8 mouse cellular contexts compared by ENCODE assay signal in genomic region chr12:84190151-84190820, GRCm38 (mm10). TPM values are rescaled to one million over a fixed set of nuclear protein-coding genes. Genes with fewer than 3 reads are reported as not detected.
DNase-seq lines count a peak whose midpoint lies in the region; ATAC-seq and TF ChIP-seq lines count a peak whose summit lies in the region.

No protein-coding gene starts in this region.

- no peak for TF ChIP-seq POLR2A in embryonic fibroblast, embryonic 13.5 days (IDR thresholded peaks at IDR 0.05; ENCODE audit: low read depth, low read length)

- no peaks in the 10 kb centered on the region for H3K27me3 ChIP-seq in limb, embryonic 11.5 days (ENCODE audit: control insufficient read depth, insufficient read depth, low read length)

- no peaks in the 10 kb centered on the region; the same call in none of the 2 replicates for H3K36me3 ChIP-seq in limb, embryonic 11.5 days (ENCODE audit: control insufficient read depth, insufficient read depth, low read length)

- peaks cover 30% of the 10 kb centered on the region for H3K4me1 ChIP-seq in embryonic fibroblast, embryonic 13.5 days (ENCODE audit: control insufficient read depth, insufficient read depth, low read length)
- peaks cover 54% of the 10 kb centered on the region for H3K4me1 ChIP-seq in limb, embryonic 11.5 days (ENCODE audit: control insufficient read depth, insufficient read depth, low read length)

- H3K4me2 ChIP-seq in limb, embryonic 11.5 days (ENCODE audit: low read depth, severe bottlenecking) = peak overlapping the region; percentile 25; the same call in 1 of the 2 replicates

- no peaks in the 10 kb centered on the region for H3K9me3 ChIP-seq in limb, embryonic 11.5 days (ENCODE audit: control insufficient read depth, low read length)

- no peak for ATAC-seq in limb, embryonic 11.5 days (ENCODE audit: insufficient number of reproducible peaks, low FRiP score, low TSS enrichment, low read depth)

- WGBS in limb, embryonic 11.5 days = 23% methylated on average over 13 of the region's 15 CpGs

- H3K9ac ChIP-seq in limb, embryonic 11.5 days (ENCODE audit: low read length) = no peak overlapping the region

- TF ChIP-seq CTCF in embryonic fibroblast, embryonic 13.5 days (IDR thresholded peaks at IDR 0.05; ENCODE audit: borderline replicate concordance, insufficient read depth, low read length) = no peak

- 0 out of 2 replicates have a peak overlapping the region, but pooled peaks have one; percentile 62 for H3K4me3 ChIP-seq in embryonic fibroblast, embryonic 13.5 days (ENCODE audit: insufficient read depth, low read length)
- H3K4me3 ChIP-seq in limb, embryonic 11.5 days (ENCODE audit: low read depth, low read length) = no peak overlapping the region

- H3K27ac ChIP-seq in embryonic fibroblast, embryonic 13.5 days (ENCODE audit: insufficient read depth, low read length) = peak overlapping the region; percentile 4; the same call in 1 of the 2 replicates
- H3K27ac ChIP-seq in limb, embryonic 11.5 days (replicated peaks; ENCODE audit: low read depth, low read length) = no peak overlapping the region

- peak; percentile 29 for DNase-seq in embryo, embryonic 10.5 days (ENCODE audit: low spot score)
- DNase-seq in embryo, embryonic 11 days = no peak
- DNase-seq in 3134 (ENCODE audit: extremely low read depth, insufficient read length, low spot score) = peak; percentile 60
- no peak for DNase-seq in limb, embryonic 11.5 days (ENCODE audit: low spot score)
- no peak for DNase-seq in yolk sac, embryonic 10.5 days (ENCODE audit: low spot score)
- DNase-seq in right cerebral cortex, adult 2 months (ENCODE audit: low spot score in 2 of 2) = no peak
- DNase-seq in retina, postnatal 1 day = no peak

RNA-seq across cellular contexts. Expression of gene Elmsan1, which starts 28.4 kb away (rescaled TPM):
- 20.6 and 21.3 TPM in 2 replicates for polyA plus RNA-seq in embryonic fibroblast, embryonic 13.5 days (2011; ENCODE audit: insufficient read length, low read depth, missing spikeins)
- polyA plus RNA-seq in limb, embryonic 11.5 days (2014; fragmentation: Nextera tagmentation; extraction: Ambion mirVana) = 6.1 and 6.6 TPM in 2 replicates

RNA-seq across cellular contexts. Expression of gene Pnma1, which starts 42.0 kb away (rescaled TPM):
- polyA plus RNA-seq in embryonic fibroblast, embryonic 13.5 days (2011; ENCODE audit: insufficient read length, low read depth, missing spikeins) = 0.30 and 0.35 TPM in 2 replicates
- polyA plus RNA-seq in limb, embryonic 11.5 days (2014; fragmentation: Nextera tagmentation; extraction: Ambion mirVana) = 0.70 and 0.99 TPM in 2 replicates

Comparison
In these comparisons a context has a peak if more than half of its experiments do, and no peak if none do; other contexts are left out.
1. DNase-seq: peak in embryo, embryonic 10.5 days (single experiment) and 3134 (single experiment); none in embryo, embryonic 11 days (single experiment), limb, embryonic 11.5 days (single experiment), yolk sac, embryonic 10.5 days (single experiment), right cerebral cortex, adult 2 months (0 of 2) and retina, postnatal 1 day (single experiment).